Mouse (Mus musculus) frontal cortex, postnatal 25 days (tissue): Measurements from ENCODE around the gene Ncoa3.

Experiments
- DNase-seq, 2 experiments: peaks; one replicate each; pipeline ENCODE4 v3.0.0; 2022; ENCODE audit warnings: low spot score in 2 of 2

The Ncoa3 gene

DNA sequence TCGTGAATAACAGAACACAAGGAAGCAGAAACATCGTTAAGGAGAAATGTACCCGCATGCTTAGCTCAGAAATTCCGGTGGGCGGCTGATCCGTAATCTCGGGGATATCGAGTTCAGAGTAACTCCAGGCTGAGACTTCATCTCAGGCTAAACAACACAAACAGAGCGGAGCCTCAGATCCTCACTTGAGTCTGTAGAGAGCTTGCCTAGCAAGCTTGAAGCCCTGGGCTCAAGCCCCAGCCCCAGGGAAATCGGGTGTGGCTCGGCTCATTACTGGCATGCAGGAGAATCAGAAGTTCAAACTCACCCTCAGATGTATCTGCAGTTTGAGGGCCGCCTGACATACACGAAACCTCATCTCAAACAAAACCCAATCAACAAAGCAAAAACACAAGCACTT is 22.5 kb upstream of the Ncoa3 start:
- DNase-seq, result no peak

GRCm38 (mm10) chr2:165970767-165971166 is 21.7 kb upstream of the Ncoa3 start:
- no peak for DNase-seq

DNA sequence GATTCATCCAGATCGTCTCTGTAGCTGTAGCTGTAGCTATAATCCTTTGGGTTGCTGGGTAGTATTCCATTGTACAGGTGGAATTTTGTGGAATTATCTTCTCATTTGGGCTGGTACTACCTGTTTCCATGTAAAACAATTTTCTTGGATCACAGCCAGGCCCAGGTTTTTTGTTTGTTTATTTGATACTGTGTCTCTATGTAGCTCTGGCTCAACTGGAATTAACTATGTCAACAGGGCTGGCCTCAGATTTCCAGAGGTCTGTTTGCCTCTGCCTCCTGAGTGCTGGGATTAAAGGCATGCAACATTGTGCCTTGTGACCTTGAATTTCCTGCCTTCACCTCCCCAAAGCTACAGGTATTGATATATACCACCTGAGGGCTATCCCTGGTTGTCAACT is 18.1 kb upstream of the Ncoa3 start:
- no peak for DNase-seq

GRCm38 (mm10) chr2:165976186-165976585 is 16.2 kb upstream of the Ncoa3 start:
- DNase-seq, result no peak

GRCm38 (mm10) chr2:165976874-165977273 is 15.6 kb upstream of the Ncoa3 start:
- DNase-seq, result no peak

GRCm38 (mm10) chr2:165978119-165978518 is 14.3 kb upstream of the Ncoa3 start:
- no peak for DNase-seq

- DNase-seq, result no peak
Observed at GRCm38 (mm10) chr2:165981248-165981977, 11.0 kb upstream of the Ncoa3 start.

- DNase-seq, result no peak
Observed at GRCm38 (mm10) chr2:165982512-165983389, 9.7 kb upstream of the Ncoa3 start.

- no peak for DNase-seq
Observed at GRCm38 (mm10) chr2:165984318-165984717, 8.1 kb upstream of the Ncoa3 start.

GRCm38 (mm10) chr2:165984891-165985290 is 7.5 kb upstream of the Ncoa3 start:
- DNase-seq, result no peak

GRCm38 (mm10) chr2:165985581-165985980 is 6.9 kb upstream of the Ncoa3 start:
- DNase-seq, result no peak

DNA sequence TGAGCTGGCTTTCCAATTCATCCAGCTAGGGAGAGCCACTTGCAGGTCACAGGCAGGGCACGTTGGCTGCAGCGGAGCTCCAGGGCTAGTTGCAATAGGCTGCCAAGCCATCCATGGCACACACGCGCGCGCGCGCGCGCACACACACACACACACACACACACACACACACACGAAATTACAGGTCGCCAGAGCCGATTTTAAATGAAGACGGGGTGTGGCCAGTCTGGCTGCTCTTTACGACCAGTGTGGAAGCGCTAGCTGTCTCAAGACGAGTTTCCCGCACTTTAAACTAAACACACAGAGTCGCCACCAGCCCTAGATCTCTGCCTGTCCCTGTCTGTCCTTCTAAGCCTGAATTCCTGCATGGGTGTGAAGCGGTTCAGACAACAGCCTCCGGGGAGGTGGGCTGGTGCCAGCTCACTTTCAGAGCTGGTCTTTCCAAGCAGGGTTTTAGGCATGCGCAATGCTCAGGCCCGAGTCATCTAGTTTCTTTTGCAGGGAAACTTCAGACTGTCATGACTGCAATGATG is 5.4 kb upstream of the Ncoa3 start:
- DNase-seq, result peak; percentile 40 to 59

- DNase-seq, result no peak
Observed at GRCm38 (mm10) chr2:165993173-165993900, 901 bp downstream of the Ncoa3 start.

DNA sequence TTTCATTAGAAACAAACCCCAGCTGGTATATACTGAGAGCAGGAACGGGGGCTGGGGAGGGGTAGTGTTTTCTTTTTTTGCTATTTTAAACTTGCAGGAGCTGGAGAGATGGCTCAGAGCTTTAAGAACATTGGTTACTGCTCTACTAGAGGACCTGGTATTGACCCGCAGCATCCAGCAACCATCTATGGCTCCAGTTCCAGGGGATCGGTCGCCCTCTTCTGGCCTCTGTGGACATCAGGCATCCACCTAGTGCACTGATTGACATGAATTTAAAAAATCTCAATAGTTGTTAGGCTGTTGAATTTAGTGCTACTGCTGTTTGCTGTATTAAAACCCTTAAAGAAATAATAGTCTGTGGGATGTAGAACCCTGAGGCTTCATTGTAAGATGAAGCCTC is 1.9 kb downstream of the Ncoa3 start:
- DNase-seq, result no peak

DNA sequence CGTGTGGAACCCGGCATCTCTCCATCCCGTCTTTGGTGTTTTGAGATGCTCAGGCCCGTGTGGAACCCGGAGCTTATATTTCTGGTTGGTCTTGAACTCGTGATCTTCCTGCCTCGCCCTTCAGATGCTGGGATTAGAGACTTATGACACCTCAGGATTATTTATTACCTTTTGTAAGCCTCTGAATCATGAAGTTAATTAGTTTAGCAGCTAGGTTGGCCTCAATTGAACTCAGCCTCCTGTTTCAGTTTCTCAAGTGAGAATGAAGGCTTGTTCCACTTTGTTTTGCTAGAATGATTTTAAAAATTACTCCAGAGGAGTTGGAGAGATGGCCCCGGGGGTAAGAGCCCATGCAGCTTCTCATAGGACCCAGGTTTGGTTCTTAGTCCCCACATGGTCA is 3.3 kb downstream of the Ncoa3 start:
- DNase-seq, result no peak

DNA sequence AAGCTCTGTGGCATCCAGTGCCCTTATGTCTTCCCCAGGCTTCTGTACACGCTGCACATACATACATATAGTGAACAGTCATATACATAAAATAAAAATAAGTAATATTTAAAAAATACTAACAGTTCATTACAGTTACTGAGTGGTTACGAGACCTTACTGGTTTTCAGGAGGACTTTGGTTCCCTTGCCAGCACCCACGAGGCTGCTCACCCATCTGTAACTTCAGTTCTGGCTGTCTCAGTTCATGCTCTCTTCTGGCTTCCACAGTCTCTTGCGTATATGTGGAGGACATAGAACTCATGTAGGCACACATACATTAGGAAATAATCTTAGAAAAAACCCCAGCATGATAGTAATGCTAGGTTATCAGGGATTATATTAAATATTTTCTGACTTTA is 3.7 kb downstream of the Ncoa3 start:
- no peak for DNase-seq

DNA sequence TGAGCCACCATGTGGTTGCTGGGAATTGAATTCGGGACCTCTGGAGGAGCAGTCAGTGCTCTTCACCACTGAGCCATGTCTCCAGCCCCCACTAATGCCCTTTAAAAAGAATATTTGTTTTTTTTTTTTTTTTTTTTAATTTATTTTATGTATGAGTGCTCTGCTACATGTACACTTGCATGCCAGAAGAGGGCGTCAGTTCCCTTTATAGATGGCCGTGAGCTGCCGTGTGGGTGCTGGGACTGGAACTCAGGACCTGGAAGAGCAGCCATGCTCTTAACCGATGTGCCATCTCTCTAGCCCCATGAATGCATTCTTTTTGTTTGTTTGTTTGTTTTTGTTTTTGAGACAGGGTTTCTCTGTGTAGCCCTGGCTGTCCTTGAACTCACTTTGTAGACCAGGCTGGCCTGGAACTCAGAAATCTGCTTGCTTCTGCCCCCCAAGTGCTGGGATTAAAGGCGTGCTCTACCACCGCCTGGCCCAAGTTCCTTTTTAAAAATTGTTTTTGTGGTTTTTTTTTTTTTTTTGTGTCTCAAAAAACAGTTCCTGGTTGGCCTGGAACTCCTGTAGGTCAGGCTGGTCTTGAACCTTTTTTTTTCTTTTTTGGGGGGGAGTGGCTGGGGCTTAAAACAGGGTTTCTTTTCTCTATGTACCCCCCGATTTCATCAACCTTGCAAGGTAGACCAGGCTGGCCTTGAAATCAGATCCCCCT is 5.0 kb downstream of the Ncoa3 start:
- DNase-seq, result no peak

DNA sequence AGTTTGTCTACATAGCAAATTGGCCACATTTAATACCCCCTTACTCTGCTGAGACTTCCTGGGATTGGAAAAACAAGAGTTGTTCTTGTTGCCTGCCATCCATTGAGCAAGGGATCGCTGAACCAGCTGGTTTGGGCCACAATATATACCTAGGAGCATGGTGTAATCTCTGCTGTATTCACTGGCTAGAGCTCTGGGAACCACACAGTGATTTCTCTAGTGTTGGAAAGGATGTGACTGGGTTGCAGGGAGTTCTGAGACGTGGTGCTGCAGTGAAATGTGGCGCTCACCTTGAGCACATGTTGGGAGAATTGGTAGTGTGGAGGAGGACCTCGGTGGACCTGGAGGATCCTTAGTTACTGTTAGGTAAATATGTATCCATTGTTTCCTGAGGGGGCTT is 6.5 kb downstream of the Ncoa3 start:
- no peak for DNase-seq

DNA sequence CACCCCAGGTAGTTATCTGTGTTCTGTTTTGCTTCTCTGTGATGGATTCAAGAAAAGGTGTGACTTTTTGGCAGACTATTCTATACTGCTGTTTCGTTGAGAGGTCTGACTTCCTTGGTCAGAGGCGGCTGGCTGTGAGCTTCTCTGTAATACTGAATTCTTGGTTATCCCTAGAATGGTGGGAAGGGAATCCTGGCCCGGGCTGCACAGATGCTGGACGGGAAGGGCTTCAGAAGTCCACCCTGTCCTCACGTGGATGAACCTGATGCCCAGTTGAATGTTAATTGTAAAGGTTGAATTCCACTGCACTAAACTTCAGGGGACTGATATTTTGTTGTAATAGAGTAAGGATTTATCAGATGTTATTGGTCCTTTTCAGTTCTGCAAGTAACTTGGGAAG is 7.4 kb downstream of the Ncoa3 start:
- DNase-seq, result no peak

DNA sequence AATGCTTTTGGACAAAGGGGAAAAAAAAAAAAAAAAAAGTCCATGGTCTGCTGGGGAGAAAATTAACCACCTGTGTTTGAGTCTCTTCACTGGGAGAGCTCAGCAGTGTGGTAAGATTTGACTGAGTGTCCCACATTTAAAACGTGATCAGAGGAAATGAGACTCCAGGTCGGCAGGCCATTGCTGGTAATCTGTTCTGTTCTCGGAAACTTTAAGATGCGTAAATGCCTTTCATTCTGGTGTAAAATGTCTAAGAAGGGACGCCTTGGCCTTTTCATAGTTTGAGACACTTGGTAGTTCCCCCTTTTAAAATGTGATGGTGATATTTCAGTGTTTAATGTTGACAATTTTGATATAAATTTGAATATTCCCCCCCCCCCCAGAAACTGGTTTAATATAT is 7.8 kb downstream of the Ncoa3 start:
- no peak for DNase-seq

GRCm38 (mm10) chr2:166000769-166001168 is 8.3 kb downstream of the Ncoa3 start:
- DNase-seq, result no peak

DNA sequence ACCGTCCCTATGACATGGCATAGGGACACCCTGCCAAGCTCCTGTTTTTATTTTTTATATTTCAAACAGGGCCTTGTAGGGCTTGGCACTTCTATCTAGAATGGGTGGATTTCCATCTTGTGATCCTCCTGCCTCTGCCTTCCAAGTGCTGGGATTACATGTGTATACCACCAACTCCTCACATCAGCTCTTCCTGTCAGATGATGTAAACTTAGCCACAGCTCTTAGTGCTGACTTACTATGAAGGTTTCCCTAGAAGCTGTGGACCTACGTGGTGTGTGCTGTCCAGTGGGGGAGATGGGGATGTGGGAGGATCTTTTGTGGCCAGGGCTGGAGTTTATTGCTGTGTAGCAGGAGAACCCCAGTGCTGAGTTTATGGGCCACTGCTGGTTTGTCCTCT is 8.9 kb downstream of the Ncoa3 start:
- DNase-seq, result no peak
